8 mouse cellular contexts compared by ENCODE assay signal in the genomic region with DNA sequence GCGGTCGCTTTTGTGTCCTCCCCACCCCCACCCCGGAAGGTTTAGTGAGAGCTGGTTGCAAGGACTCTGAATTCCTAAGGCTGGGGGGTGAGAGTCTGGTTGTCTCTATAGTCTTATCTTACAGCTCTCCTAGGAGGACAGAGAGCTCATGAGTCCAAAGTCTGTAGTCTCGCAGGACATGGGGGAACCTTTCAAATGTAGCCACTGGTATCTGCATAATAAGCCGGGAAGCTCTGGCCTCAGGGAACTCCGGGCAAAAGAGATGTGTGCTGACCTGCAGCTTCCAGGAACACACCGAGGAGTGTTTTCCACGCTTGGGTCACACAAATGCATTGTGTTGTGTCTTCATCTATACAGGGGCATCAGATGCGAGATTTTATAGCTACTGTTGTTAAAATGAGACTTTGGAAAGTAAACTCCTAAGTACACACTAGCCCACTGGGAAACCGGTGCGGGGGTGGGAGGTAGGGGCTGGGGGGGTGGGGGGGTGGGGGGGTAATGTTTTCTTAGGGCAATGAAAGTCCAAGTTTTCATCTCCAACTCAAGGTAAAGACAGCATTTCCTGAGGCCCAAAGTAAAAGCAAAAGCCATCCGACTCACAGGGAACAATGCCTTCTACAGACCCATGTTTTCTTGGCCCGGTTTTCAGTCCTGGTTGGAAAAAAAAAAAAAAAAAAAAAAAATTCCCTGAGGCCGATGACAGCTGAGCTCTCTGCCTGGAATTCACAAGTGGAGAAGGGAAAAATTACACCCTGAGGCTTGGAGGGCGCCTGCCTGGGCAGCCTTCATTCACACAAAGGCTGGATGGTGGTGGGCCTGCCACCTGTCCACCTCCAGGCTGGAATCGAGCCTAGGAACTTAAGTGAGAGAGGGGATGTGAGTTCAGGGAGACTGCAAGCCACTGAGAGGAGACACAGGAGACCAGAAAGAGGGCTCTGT. TPM values are rescaled to one million over a fixed set of nuclear protein-coding genes. Genes with fewer than 3 reads are reported as not detected.
DNase-seq lines count a peak whose midpoint lies in the region; ATAC-seq lines count a peak whose summit lies in the region.

No protein-coding gene starts in this region.

- peak; percentile 88 for DNase-seq in 3T3-L1 (ENCODE audit: low read depth, low spot score)
- peak; percentile 61 for DNase-seq in ZHBTc4 (ENCODE audit: low read depth, low spot score)
- peak; percentile 37 for DNase-seq in limb, embryonic 11.5 days (ENCODE audit: low spot score)
- DNase-seq in cerebellum, adult 18-20 months: no peak
- DNase-seq in left cerebral cortex, postnatal 10 days (ENCODE audit: extremely low spot score in 1 of 2, low spot score in 2 of 2): no peak
- no peak for DNase-seq in frontal cortex, postnatal 36 days (ENCODE audit: low spot score in 2 of 2)
- DNase-seq in adrenal gland, adult 8-10 months: no peak

- WGBS in heart, embryonic 13.5 days: 12% methylated on average over 16 of the region's 16 CpGs
- WGBS in limb, embryonic 11.5 days: 45% methylated on average over 16 of the region's 16 CpGs

- H3K27ac ChIP-seq in heart, embryonic 13.5 days (replicated peaks): peak overlapping the region; percentile 69
- H3K27ac ChIP-seq in limb, embryonic 11.5 days (replicated peaks; ENCODE audit: low read depth, low read length): no peak overlapping the region

- peaks cover 18% of the 10 kb centered on the region for H3K27me3 ChIP-seq in heart, embryonic 13.5 days (replicated peaks)
- no peaks in the 10 kb centered on the region for H3K27me3 ChIP-seq in limb, embryonic 11.5 days (ENCODE audit: control insufficient read depth, insufficient read depth, low read length)

- H3K4me2 ChIP-seq in heart, embryonic 13.5 days: peak overlapping the region; percentile 65
- H3K4me2 ChIP-seq in limb, embryonic 11.5 days (ENCODE audit: low read depth, severe bottlenecking): no peak overlapping the region

- H3K4me1 ChIP-seq in heart, embryonic 13.5 days: peaks cover 39% of the 10 kb centered on the region
- peaks cover 3% of the 10 kb centered on the region; the same call in 1 of the 2 replicates for H3K4me1 ChIP-seq in limb, embryonic 11.5 days (ENCODE audit: control insufficient read depth, insufficient read depth, low read length)

- no peaks in the 10 kb centered on the region for H3K9me3 ChIP-seq in heart, embryonic 13.5 days
- no peaks in the 10 kb centered on the region for H3K9me3 ChIP-seq in limb, embryonic 11.5 days (ENCODE audit: control insufficient read depth, low read length)

- peak overlapping the region; percentile 53 for H3K9ac ChIP-seq in heart, embryonic 13.5 days
- H3K9ac ChIP-seq in limb, embryonic 11.5 days (ENCODE audit: low read length): no peak overlapping the region

- no peaks in the 10 kb centered on the region for H3K36me3 ChIP-seq in heart, embryonic 13.5 days
- no peaks in the 10 kb centered on the region for H3K36me3 ChIP-seq in limb, embryonic 11.5 days (ENCODE audit: control insufficient read depth, insufficient read depth, low read length)

- H3K4me3 ChIP-seq in heart, embryonic 13.5 days: peak overlapping the region; percentile 33
- H3K4me3 ChIP-seq in limb, embryonic 11.5 days (ENCODE audit: low read depth, low read length): no peak overlapping the region

- intact Hi-C loops in left cerebral cortex, postnatal 10 days (cut with DNase I): no loop called here

- peak; percentile 49; the same call in 1 of the 2 replicates for ATAC-seq in heart, embryonic 13.5 days (ENCODE audit: extremely low read depth, insufficient number of reproducible peaks, low FRiP score, low TSS enrichment)
- ATAC-seq in limb, embryonic 11.5 days (ENCODE audit: insufficient number of reproducible peaks, low FRiP score, low TSS enrichment, low read depth): peak; percentile 32; the same call in 1 of the 2 replicates

RNA-seq across cellular contexts. Expression of a gene that starts 4.5 kb away (rescaled TPM):
- 17.8 and 19.1 TPM in 2 replicates for polyA plus RNA-seq in heart, embryonic 13.5 days (2015; fragmentation: Nextera tagmentation; extraction: Ambion mirVana)
- 54.7 and 57.7 TPM in 2 replicates for polyA plus RNA-seq in limb, embryonic 11.5 days (2014; fragmentation: Nextera tagmentation; extraction: Ambion mirVana)
- total RNA-seq in left cerebral cortex, postnatal 10 days (2021): 10 to 100 TPM; 23.3 to 24.6 TPM
- 10 to 100 TPM; 37.6 to 53.7 (median 46.0) TPM for total RNA-seq in adrenal gland, adult 8-10 months (2022)

Comparison
In these comparisons a context has a peak if more than half of its experiments do, and no peak if none do; other contexts are left out.
1. DNase-seq: peak in 3T3-L1 (single experiment), ZHBTc4 (single experiment) and limb, embryonic 11.5 days (single experiment); none in cerebellum, adult 18-20 months (0 of 2), left cerebral cortex, postnatal 10 days (0 of 2), frontal cortex, postnatal 36 days (0 of 2) and adrenal gland, adult 8-10 months (single experiment).